Mouse (Mus musculus) midbrain, embryonic 10.5 days (tissue): ENCODE results near the gene Pusl1. TPM values are rescaled to one million over a fixed set of nuclear protein-coding genes. Genes with fewer than 3 reads are reported as not detected.

ENCODE experiments used
- DNase-seq: peaks from one replicate; pipeline ENCODE4 v3.0.0-alpha.2; 2017; ENCODE audit warnings: low spot score
- H3K27ac ChIP-seq: fragments of 300-500 bp; sonication (generic); replicated peaks from 2 replicates; pipeline ENCODE4 v1.5.1; 2016; ENCODE audit warnings: mild to moderate bottlenecking
- H3K27me3 ChIP-seq: fragments of 300-500 bp; sonication (generic); 2 replicates; pipeline ENCODE4 v1.6.1; 2016; ENCODE audit warnings: low read depth, mild to moderate bottlenecking; ENCODE audit not compliant: poor library complexity, severe bottlenecking
- H3K36me3 ChIP-seq: fragments of 300-500 bp; sonication (generic); 2 replicates; pipeline ENCODE4 v1.6.1; 2016; ENCODE audit warnings: mild to moderate bottlenecking, moderate library complexity
- H3K4me1 ChIP-seq: fragments of 300-500 bp; sonication (generic); 2 replicates; pipeline ENCODE4 v1.6.1; 2016
- H3K4me3 ChIP-seq: fragments of 300-500 bp; sonication (generic); 2 replicates; pipeline ENCODE4 v1.5.1; 2016; ENCODE audit warnings: mild to moderate bottlenecking, moderate library complexity
- H3K9me3 ChIP-seq: fragments of 300-500 bp; sonication (generic); replicated peaks from 2 replicates; pipeline ENCODE4 v1.6.1; 2016; ENCODE audit warnings: mild to moderate bottlenecking
- WGBS: fragments of 180-500 bp; shearing (Covaris S2); methylation state at CpG from one replicate; pipeline ENCODE4 v1.1.7; 2016; 5-methylcytosine and 5-hydroxymethylcytosine counted together
- polyA plus RNA-seq: library from polyadenylated mRNA; unstranded; fragments of >200 nt; fragmentation: Nextera tagmentation; extraction: Ambion mirVana; gene quantifications from 2 replicates; pipeline ENCODE4 v1.2.1, GENCODE M21; 2016

Pusl1 gene
- polyA plus RNA-seq, result 50.7 and 53.4 TPM in 2 replicates

DNA sequence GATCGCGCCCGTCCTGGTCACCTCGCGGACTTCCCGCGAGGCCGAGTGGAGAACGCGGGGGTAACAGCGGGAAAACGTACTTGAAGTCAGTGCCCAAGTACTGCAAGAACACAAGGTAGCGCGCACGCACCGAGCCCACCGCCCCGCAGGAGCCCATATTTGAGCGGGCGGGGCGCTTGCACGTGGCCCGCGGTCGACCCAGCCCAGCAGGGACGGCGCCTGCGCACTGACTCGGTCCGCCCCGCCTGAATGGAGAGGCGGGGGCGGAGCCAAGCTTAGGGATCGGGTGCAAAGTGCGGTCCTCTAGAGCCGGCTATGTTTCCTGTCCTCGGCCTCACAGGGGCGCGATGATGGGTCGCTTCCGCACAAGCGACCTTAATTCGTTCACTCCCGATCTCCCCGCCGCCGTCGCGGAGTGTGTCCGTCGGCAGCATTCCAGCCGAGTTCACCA, at the start of gene Pusl1, which contains the start of gene Acap3:
Gene Pusl1 (minus strand): TSS at position 231 of the 451 bp plus-strand sequence.
Gene Acap3 (plus strand): TSS at position 272 of the 451 bp plus-strand sequence.
- H3K9me3 ChIP-seq, result no peaks in the 10 kb centered on the region
- H3K27me3 ChIP-seq, result no peaks in the 10 kb centered on the region
- H3K27ac ChIP-seq, result peak within 1 kb of the TSS; percentile 93
- WGBS, result under 1% methylated on average over 52 of the region's 52 CpGs
- peaks cover 44% of the 10 kb centered on the region for H3K36me3 ChIP-seq
- peaks cover 48% of the 10 kb centered on the region for H3K4me1 ChIP-seq
- peak; percentile 96 for DNase-seq
- H3K4me3 ChIP-seq, result peak within 1 kb of the TSS; percentile 95

DNA sequence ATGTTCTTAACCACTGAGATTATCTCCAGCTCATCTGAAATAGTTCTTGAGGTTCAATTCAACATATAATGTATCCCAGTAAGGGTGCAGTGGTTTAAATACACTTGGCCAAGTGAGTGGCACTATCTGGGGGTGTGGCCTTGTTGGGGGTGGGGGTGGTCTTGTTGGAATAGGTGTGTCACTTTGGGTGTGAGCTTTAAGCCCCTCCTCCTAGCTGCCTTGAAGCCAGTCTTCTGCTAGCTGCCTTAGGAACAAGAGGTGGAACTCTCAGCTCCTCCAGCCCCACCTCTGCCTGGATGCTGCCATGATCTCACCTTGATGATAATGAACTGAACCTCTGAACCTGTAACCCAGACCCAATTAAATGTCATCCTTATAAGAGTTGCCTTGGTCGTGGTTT, 40.5 kb upstream of the Pusl1 start:
- no peak for DNase-seq
- WGBS, result 80% methylated on average over 1 of the region's 1 CpGs
- H3K9me3 ChIP-seq, result no peaks in the 10 kb centered on the region
- no peak overlapping the region for H3K4me3 ChIP-seq
- H3K27ac ChIP-seq, result no peak overlapping the region
- H3K27me3 ChIP-seq, result no peaks in the 10 kb centered on the region
- H3K4me1 ChIP-seq, result peaks cover 10% of the 10 kb centered on the region
- H3K36me3 ChIP-seq, result no peaks in the 10 kb centered on the region

GRCm38 (mm10) chr4:155908751-155909150, 17.2 kb upstream of the Pusl1 start:
- peaks cover 34% of the 10 kb centered on the region for H3K36me3 ChIP-seq
- no peak overlapping the region for H3K4me3 ChIP-seq
- H3K27ac ChIP-seq, result no peak overlapping the region
- WGBS, result 92% methylated on average over 4 of the region's 4 CpGs
- H3K4me1 ChIP-seq, result no peaks in the 10 kb centered on the region
- DNase-seq, result no peak
- H3K9me3 ChIP-seq, result no peaks in the 10 kb centered on the region
- no peaks in the 10 kb centered on the region for H3K27me3 ChIP-seq

DNA sequence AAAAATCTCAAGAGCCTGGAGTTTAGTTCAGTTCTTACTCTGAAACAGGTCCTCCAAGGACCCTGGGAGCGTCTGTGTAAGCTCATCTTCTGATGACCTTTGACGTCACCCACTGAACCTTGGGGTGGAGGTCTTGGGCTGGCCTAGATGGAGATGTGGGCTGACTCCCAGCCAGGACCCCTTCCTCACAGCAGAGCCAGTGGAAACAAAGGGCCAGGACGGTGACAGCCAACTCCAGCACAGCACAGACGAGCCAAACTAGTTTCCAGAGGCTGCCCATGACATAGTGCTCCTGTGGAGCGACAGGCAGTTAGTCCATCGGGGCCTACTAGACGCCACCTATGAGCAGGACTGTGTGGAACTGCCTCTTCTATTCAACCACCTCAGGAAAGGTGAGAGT, 16.7 kb upstream of the Pusl1 start:
- Histone ChIP-seq H3K4me3 (no peak overlapping the region), H3K27ac (no peak overlapping the region), H3K9me3 (no peaks in the 10 kb centered on the region), H3K27me3 (no peaks in the 10 kb centered on the region), H3K36me3 (peaks cover 38% of the 10 kb centered on the region), H3K4me1 (no peaks in the 10 kb centered on the region)
- DNase-seq, result no peak
- 86% methylated on average over 7 of the region's 7 CpGs for WGBS

DNA sequence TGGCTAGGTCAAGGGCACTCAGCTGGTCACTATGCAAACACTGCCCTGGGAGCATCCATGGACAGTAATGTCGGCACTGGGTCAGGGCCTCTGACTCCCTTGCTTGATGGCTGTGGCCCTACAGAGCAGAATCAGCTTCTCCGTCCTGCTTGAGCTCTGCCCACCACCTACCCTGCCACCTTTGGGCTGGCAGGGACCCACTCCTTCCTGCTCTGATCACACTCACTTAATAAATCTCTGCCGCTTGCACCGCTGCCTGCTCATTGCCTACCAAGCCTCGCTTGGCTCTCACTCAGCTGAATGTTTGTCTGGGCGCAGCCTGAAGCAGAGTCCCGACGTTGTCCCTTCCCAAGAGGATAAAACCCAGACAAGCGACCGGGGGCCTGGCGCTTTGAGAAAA, 15.4 kb upstream of the Pusl1 start:
- Histone ChIP-seq H3K9me3 (no peaks in the 10 kb centered on the region), H3K4me1 (no peaks in the 10 kb centered on the region), H3K27ac (no peak overlapping the region), H3K27me3 (no peaks in the 10 kb centered on the region), H3K36me3 (peaks cover 51% of the 10 kb centered on the region), H3K4me3 (no peak overlapping the region)
- WGBS, result 87% methylated on average over 11 of the region's 11 CpGs
- DNase-seq, result no peak

- H3K27ac ChIP-seq, result no peak overlapping the region
- WGBS, result 84% methylated on average over 9 of the region's 9 CpGs
- peak; percentile 9 for DNase-seq
- H3K27me3 ChIP-seq, result no peaks in the 10 kb centered on the region
- H3K36me3 ChIP-seq, result peaks cover 60% of the 10 kb centered on the region
- no peaks in the 10 kb centered on the region for H3K4me1 ChIP-seq
- H3K4me3 ChIP-seq, result no peak overlapping the region
- H3K9me3 ChIP-seq, result no peaks in the 10 kb centered on the region
Observed at GRCm38 (mm10) chr4:155906125-155906524, 14.5 kb upstream of the Pusl1 start.

- DNase-seq, result peak; percentile 8
- H3K4me1 ChIP-seq, result no peaks in the 10 kb centered on the region
- H3K9me3 ChIP-seq, result no peaks in the 10 kb centered on the region
- H3K27me3 ChIP-seq, result no peaks in the 10 kb centered on the region
- H3K27ac ChIP-seq, result no peak overlapping the region
- no peak overlapping the region for H3K4me3 ChIP-seq
- H3K36me3 ChIP-seq, result peaks cover 65% of the 10 kb centered on the region
- 85% methylated on average over 13 of the region's 13 CpGs for WGBS
Observed at GRCm38 (mm10) chr4:155905634-155906033, 14.1 kb upstream of the Pusl1 start.

- no peak for DNase-seq
- WGBS, result 90% methylated on average over 13 of the region's 13 CpGs
- Histone ChIP-seq H3K4me3 (no peak overlapping the region), H3K9me3 (no peaks in the 10 kb centered on the region), H3K27ac (no peak overlapping the region), H3K36me3 (peaks cover 76% of the 10 kb centered on the region), H3K4me1 (no peaks in the 10 kb centered on the region), H3K27me3 (no peaks in the 10 kb centered on the region)
Observed at GRCm38 (mm10) chr4:155904318-155905102, 12.9 kb upstream of the Pusl1 start.

- 94% methylated on average over 13 of the region's 13 CpGs for WGBS
- H3K36me3 ChIP-seq, result peaks cover 89% of the 10 kb centered on the region
- H3K27ac ChIP-seq, result no peak overlapping the region
Observed at GRCm38 (mm10) chr4:155903246-155903645, 11.7 kb upstream of the Pusl1 start.

DNA sequence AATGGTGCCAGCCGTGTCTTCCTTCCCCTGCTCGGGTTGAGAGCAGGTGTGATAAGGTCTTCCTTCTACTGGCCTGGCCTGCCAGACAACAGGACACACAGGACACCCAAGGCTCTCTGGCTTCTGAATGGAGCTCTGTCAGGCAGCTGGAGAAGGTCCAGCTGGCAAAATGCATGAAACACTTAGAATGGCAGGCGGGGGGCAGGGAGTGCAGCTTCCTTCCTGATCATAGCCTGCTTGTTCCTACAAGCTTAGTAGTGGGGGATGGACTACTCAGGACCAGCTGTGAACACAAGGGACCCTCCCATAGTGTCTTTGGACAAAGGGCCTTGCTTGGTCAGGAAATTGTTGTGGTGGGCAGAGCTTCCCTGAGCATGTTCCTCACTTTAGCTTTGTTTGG, 9.6 kb upstream of the Pusl1 start:
- Histone ChIP-seq H3K4me1 (no peaks in the 10 kb centered on the region), H3K4me3 (no peak overlapping the region), H3K27me3 (no peaks in the 10 kb centered on the region), H3K36me3 (peaks cover 96% of the 10 kb centered on the region), H3K27ac (no peak overlapping the region), H3K9me3 (no peaks in the 10 kb centered on the region)
- 82% methylated on average over 3 of the region's 3 CpGs for WGBS
- DNase-seq, result no peak

More at GRCm38 (mm10) chr4:155903246-155903645, 11.7 kb upstream of the Pusl1 start:
- Histone ChIP-seq H3K27me3 (no peaks in the 10 kb centered on the region), H3K9me3 (no peaks in the 10 kb centered on the region), H3K4me1 (no peaks in the 10 kb centered on the region), H3K4me3 (no peak overlapping the region)
- no peak for DNase-seq

GRCm38 (mm10) chr4:155899355-155899754, 7.8 kb upstream of the Pusl1 start:
- WGBS, result 96% methylated on average over 7 of the region's 7 CpGs
- no peak overlapping the region for H3K27ac ChIP-seq
- H3K9me3 ChIP-seq, result no peaks in the 10 kb centered on the region
- H3K4me1 ChIP-seq, result peaks cover 12% of the 10 kb centered on the region
- no peaks in the 10 kb centered on the region for H3K27me3 ChIP-seq
- peaks cover 80% of the 10 kb centered on the region for H3K36me3 ChIP-seq
- peak; percentile 6 for DNase-seq
- H3K4me3 ChIP-seq, result no peak overlapping the region

- H3K27ac ChIP-seq, result no peak overlapping the region
- H3K27me3 ChIP-seq, result no peaks in the 10 kb centered on the region
- peaks cover 22% of the 10 kb centered on the region for H3K4me1 ChIP-seq
- H3K36me3 ChIP-seq, result peaks cover 70% of the 10 kb centered on the region
- no peak overlapping the region for H3K4me3 ChIP-seq
- peak; percentile 8 for DNase-seq
- WGBS, result 92% methylated on average over 2 of the region's 2 CpGs
- H3K9me3 ChIP-seq, result no peaks in the 10 kb centered on the region
Observed at GRCm38 (mm10) chr4:155898318-155898717, 6.7 kb upstream of the Pusl1 start.

GRCm38 (mm10) chr4:155896461-155896860, 4.9 kb upstream of the Pusl1 start:
- Histone ChIP-seq H3K4me3 (no peak overlapping the region), H3K27ac (no peak overlapping the region), H3K36me3 (peaks cover 51% of the 10 kb centered on the region), H3K9me3 (no peaks in the 10 kb centered on the region), H3K27me3 (no peaks in the 10 kb centered on the region), H3K4me1 (peaks cover 33% of the 10 kb centered on the region)
- 94% methylated on average over 12 of the region's 12 CpGs for WGBS
- DNase-seq, result no peak
